Mouse (Mus musculus) adrenal gland, adult 8-10 months (tissue): ENCODE measurements around the gene Npsr1. TPM values are rescaled to one million over a fixed set of nuclear protein-coding genes. Genes with fewer than 3 reads are reported as not detected.

Experiments used
- DNase-seq: peaks from one replicate; pipeline ENCODE4 v3.0.0; 2022
- total RNA-seq, 4 experiments: library from RNA; stranded (reverse); gene quantifications; 2 replicates each; pipeline ENCODE4 v1.2.4; 2022

Npsr1 gene
- under 1 TPM in 1 of 4 experiments, not detected in 3; 0.17 TPM for total RNA-seq

- DNase-seq, result no peak
These were observed at the start of gene Npsr1 for GRCm38 (mm10) chr9:24097696-24098095. Npsr1 (plus strand) TSS chr9:24097996.

GRCm38 (mm10) chr9:24051538-24051937 is 46.3 kb upstream of the Npsr1 start:
- DNase-seq, result no peak

GRCm38 (mm10) chr9:24063251-24063650 is 34.5 kb upstream of the Npsr1 start:
- no peak for DNase-seq

GRCm38 (mm10) chr9:24071664-24072063 is 26.1 kb upstream of the Npsr1 start:
- DNase-seq, result no peak

- DNase-seq, result no peak
These were observed 20.2 kb upstream of the Npsr1 start for GRCm38 (mm10) chr9:24077596-24077995.

GRCm38 (mm10) chr9:24091875-24092274 is 5.9 kb upstream of the Npsr1 start:
- no peak for DNase-seq

- no peak for DNase-seq
These were observed 730 bp downstream of the Npsr1 start for GRCm38 (mm10) chr9:24098526-24098925.

GRCm38 (mm10) chr9:24099631-24100030 is 1.8 kb downstream of the Npsr1 start:
- no peak for DNase-seq

GRCm38 (mm10) chr9:24119423-24119822 is 21.6 kb downstream of the Npsr1 start:
- DNase-seq, result no peak

GRCm38 (mm10) chr9:24133142-24133541 is 35.3 kb downstream of the Npsr1 start:
- DNase-seq, result no peak

- DNase-seq, result no peak
These were observed 38.6 kb downstream of the Npsr1 start for GRCm38 (mm10) chr9:24136354-24136753.

GRCm38 (mm10) chr9:24144341-24144740 is 46.5 kb downstream of the Npsr1 start:
- DNase-seq, result no peak

- no peak for DNase-seq
These were observed 59.4 kb downstream of the Npsr1 start for GRCm38 (mm10) chr9:24157208-24157607.

- no peak for DNase-seq
These were observed 62.6 kb downstream of the Npsr1 start for GRCm38 (mm10) chr9:24160409-24160808.

GRCm38 (mm10) chr9:24168501-24168900 is 70.7 kb downstream of the Npsr1 start:
- no peak for DNase-seq

GRCm38 (mm10) chr9:24170728-24171127 is 72.9 kb downstream of the Npsr1 start:
- DNase-seq, result no peak

- DNase-seq, result no peak
These were observed 80.9 kb downstream of the Npsr1 start for GRCm38 (mm10) chr9:24178744-24179143.

- no peak for DNase-seq
These were observed 83.1 kb downstream of the Npsr1 start for GRCm38 (mm10) chr9:24180926-24181325.

GRCm38 (mm10) chr9:24186289-24186688 is 88.5 kb downstream of the Npsr1 start:
- no peak for DNase-seq

- DNase-seq, result no peak
These were observed 91.9 kb downstream of the Npsr1 start for GRCm38 (mm10) chr9:24189511-24190260.

- no peak for DNase-seq
These were observed 92.4 kb downstream of the Npsr1 start for GRCm38 (mm10) chr9:24190261-24190588.

- no peak for DNase-seq
These were observed 100.5 kb downstream of the Npsr1 start for GRCm38 (mm10) chr9:24198254-24198653.

GRCm38 (mm10) chr9:24211636-24212035 is 113.8 kb downstream of the Npsr1 start:
- DNase-seq, result no peak

GRCm38 (mm10) chr9:24217721-24218120 is 119.9 kb downstream of the Npsr1 start:
- DNase-seq, result no peak

- DNase-seq, result no peak
These were observed 138.7 kb downstream of the Npsr1 start for GRCm38 (mm10) chr9:24236461-24236860.
